Mouse (Mus musculus) urinary bladder, postnatal 25 days (tissue): ENCODE measurements around the gene Pogz.
"Not testable (repeated sequence)": the region's sequence is repeated elsewhere in the genome, so short reads cannot be mapped to it uniquely, and the experiment has no call there.

Source experiments
- DNase-seq: peaks from one replicate; pipeline ENCODE4 v3.0.0; 2022; ENCODE audit warnings: low spot score

Pogz gene

GRCm38 (mm10) chr3:94915903-94916741, 78.8 kb downstream of the Pogz start:
- no peak for DNase-seq

GRCm38 (mm10) chr3:94917816-94918361, 80.5 kb downstream of the Pogz start:
- DNase-seq: no peak

- DNase-seq: no peak
Measured at GRCm38 (mm10) chr3:94918845-94919244, 81.5 kb downstream of the Pogz start.

GRCm38 (mm10) chr3:94921104-94921503, 83.7 kb downstream of the Pogz start:
- no peak for DNase-seq

GRCm38 (mm10) chr3:94922333-94922732, 85.0 kb downstream of the Pogz start:
- no peak for DNase-seq

GRCm38 (mm10) chr3:94924688-94925087, 87.3 kb downstream of the Pogz start:
- no peak for DNase-seq

GRCm38 (mm10) chr3:94926301-94926736, 89.0 kb downstream of the Pogz start:
- not testable (repeated sequence) for DNase-seq

GRCm38 (mm10) chr3:94928979-94929378, 91.6 kb downstream of the Pogz start:
- DNase-seq: not testable (repeated sequence)

GRCm38 (mm10) chr3:94930386-94931266, 93.3 kb downstream of the Pogz start:
- not testable (repeated sequence) for DNase-seq

GRCm38 (mm10) chr3:94931427-94932082, 94.2 kb downstream of the Pogz start:
- DNase-seq: not testable (repeated sequence)
